Mouse (Mus musculus) stomach, postnatal 0 days (tissue): ENCODE results near the gene Ank3.

Experiments used
- CTCF ChIP-seq: IDR thresholded peaks from 2 replicates; pipeline ENCODE4 v1.5.1; 2016; ENCODE audit warnings: antibody characterized with exemption, low read depth, mild to moderate bottlenecking, moderate library complexity
- EP300 ChIP-seq: optimal IDR thresholded peaks from 2 replicates; pipeline ENCODE3; 2016; ENCODE audit warnings: antibody characterized with exemption

- no peak for TF ChIP-seq CTCF
- TF ChIP-seq EP300: no peak
These were observed 624.0 kb downstream of the Ank3 start for GRCm38 (mm10) chr10:70022596-70022995.
